Mouse (Mus musculus): Measurements from ENCODE around the gene Camk2d.

The Camk2d gene

GRCm38 (mm10) chr3:126690627-126691505, 94.8 kb downstream of the Camk2d start:
- no peak for DNase-seq (ENCODE audit: low read depth, low spot score)

GRCm38 (mm10) chr3:126691565-126691964, 95.5 kb downstream of the Camk2d start:
- no peak for DNase-seq (ENCODE audit: low read depth, low spot score)

- DNase-seq (ENCODE audit: low read depth, low spot score): no peak
Measured at GRCm38 (mm10) chr3:126692797-126693196, 96.7 kb downstream of the Camk2d start.

- DNase-seq (ENCODE audit: low read depth, low spot score): no peak
Measured at GRCm38 (mm10) chr3:126693302-126693701, 97.2 kb downstream of the Camk2d start.

GRCm38 (mm10) chr3:126695456-126696293, 99.6 kb downstream of the Camk2d start:
- DNase-seq (ENCODE audit: low read depth, low spot score): no peak

- no peak for DNase-seq (ENCODE audit: low read depth, low spot score)
Measured at GRCm38 (mm10) chr3:126696620-126697019, 100.5 kb downstream of the Camk2d start.

GRCm38 (mm10) chr3:126699740-126700139, 103.6 kb downstream of the Camk2d start:
- DNase-seq (ENCODE audit: low read depth, low spot score): no peak

- no peak for DNase-seq (ENCODE audit: low read depth, low spot score)
Measured at GRCm38 (mm10) chr3:126701067-126701466, 105.0 kb downstream of the Camk2d start.

- no peak for DNase-seq (ENCODE audit: low read depth, low spot score)
Measured at GRCm38 (mm10) chr3:126701586-126701985, 105.5 kb downstream of the Camk2d start.

GRCm38 (mm10) chr3:126705490-126705889, 109.4 kb downstream of the Camk2d start:
- no peak for DNase-seq (ENCODE audit: low read depth, low spot score)

GRCm38 (mm10) chr3:126714281-126714680, 118.2 kb downstream of the Camk2d start:
- no peak for DNase-seq (ENCODE audit: low read depth, low spot score)

GRCm38 (mm10) chr3:126723021-126723449, 126.9 kb downstream of the Camk2d start:
- no peak for DNase-seq (ENCODE audit: low read depth, low spot score)

- no peak for DNase-seq (ENCODE audit: low read depth, low spot score)
Measured at GRCm38 (mm10) chr3:126723458-126723857, 127.4 kb downstream of the Camk2d start.

GRCm38 (mm10) chr3:126725647-126726046, 129.5 kb downstream of the Camk2d start:
- DNase-seq (ENCODE audit: low read depth, low spot score): no peak

- no peak for DNase-seq (ENCODE audit: low read depth, low spot score)
Measured at GRCm38 (mm10) chr3:126727387-126727786, 131.3 kb downstream of the Camk2d start.

- no peak for DNase-seq (ENCODE audit: low read depth, low spot score)
Measured at GRCm38 (mm10) chr3:126730411-126730810, 134.3 kb downstream of the Camk2d start.

- no peak for DNase-seq (ENCODE audit: low read depth, low spot score)
Measured at GRCm38 (mm10) chr3:126732323-126732722, 136.2 kb downstream of the Camk2d start.

- no peak for DNase-seq (ENCODE audit: low read depth, low spot score)
Measured at GRCm38 (mm10) chr3:126734533-126734932, 138.4 kb downstream of the Camk2d start.

- DNase-seq (ENCODE audit: low read depth, low spot score): no peak
Measured at GRCm38 (mm10) chr3:126735211-126735610, 139.1 kb downstream of the Camk2d start.

GRCm38 (mm10) chr3:126737128-126737527, 141.0 kb downstream of the Camk2d start:
- DNase-seq (ENCODE audit: low read depth, low spot score): no peak

GRCm38 (mm10) chr3:126740146-126740545, 144.0 kb downstream of the Camk2d start:
- no peak for DNase-seq (ENCODE audit: low read depth, low spot score)

- peak; percentile 5 for DNase-seq (ENCODE audit: low read depth, low spot score)
Measured at GRCm38 (mm10) chr3:126744432-126745133, 148.5 kb downstream of the Camk2d start.

Data from ES-CJ7 (cell line).